Mouse (Mus musculus): ENCODE measurements around the gene Il2rb. TPM values are rescaled to one million over a fixed set of nuclear protein-coding genes. Genes with fewer than 3 reads are reported as not detected.

Gene Il2rb
- total RNA-seq, 1 experiment: 0.62 TPM

GRCm38 (mm10) chr15:78447746-78448535 lies 47.1 kb downstream of the Il2rb start:
- peak overlapping the region; percentile 41; the same call in 1 of the 2 replicates for H3K9ac ChIP-seq (ENCODE audit: insufficient read depth, low read depth, low read length, poor library complexity, severe bottlenecking)
- peaks cover 3 to 21% of the 10 kb centered on the region in 2 experiments; a peak in 2 of 4 replicates for H3K4me1 ChIP-seq (ENCODE audit: control insufficient read depth in 2 of 2, insufficient read depth in 2 of 2, low read length in 2 of 2, poor library complexity in 1 of 2)
- peak; percentile 83 for DNase-seq (ENCODE audit: low read depth, low spot score)
- in situ Hi-C loops (cut with MboI; ENCODE audit: low sequenced_read_pairs in 2 of 2, unreplicated experiment in 2 of 2): no loop called here
- H3K36me3 ChIP-seq (ENCODE audit: control insufficient read depth, insufficient read depth, low read length, poor library complexity, severe bottlenecking): no peaks in the 10 kb centered on the region
- H3K27ac ChIP-seq (ENCODE audit: insufficient read depth, low read depth, low read length, poor library complexity, severe bottlenecking): no peak overlapping the region
- peak overlapping the region in 1 of 2 experiments; percentile 43; a peak in 2 of 4 replicates for H3K4me3 ChIP-seq (ENCODE audit: insufficient read depth in 1 of 2, low read depth in 1 of 2, low read length in 2 of 2, poor library complexity in 1 of 2, severe bottlenecking in 1 of 2)
- TF ChIP-seq MAFK (IDR thresholded peaks at IDR 0.05; ENCODE audit: insufficient read depth, low read depth, low read length) (no peak), ZC3H11A (IDR thresholded peaks at IDR 0.05; ENCODE audit: borderline replicate concordance, low read depth, low read length) (peak; percentile 6; the same call in 1 of the 2 replicates)
- no peaks in the 10 kb centered on the region for H3K9me3 ChIP-seq (ENCODE audit: control insufficient read depth, insufficient read depth, low read depth, low read length)

DNA sequence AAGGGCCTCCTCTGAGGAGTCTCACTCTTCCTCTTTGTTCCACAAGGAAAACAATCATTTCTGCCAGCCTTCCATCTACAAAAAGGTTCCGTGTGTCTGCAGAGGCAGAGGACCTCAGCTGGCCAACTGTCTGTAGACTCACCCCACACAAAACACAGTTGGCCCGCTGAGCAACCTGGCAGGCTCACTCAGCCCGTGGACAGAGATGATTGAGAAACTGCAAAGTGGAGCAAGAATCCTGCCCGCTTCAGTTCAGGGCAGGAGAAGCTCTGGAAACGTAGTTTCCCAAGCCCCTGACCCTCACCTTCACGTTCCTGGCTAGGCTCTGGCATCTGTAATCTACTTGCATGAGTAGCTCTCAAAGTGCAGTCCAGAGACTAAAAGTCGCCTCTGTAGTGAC lies 48.0 kb downstream of the Il2rb start:
- no peak for DNase-seq (ENCODE audit: low read depth, low spot score)
- H3K27ac ChIP-seq (ENCODE audit: insufficient read depth, low read depth, low read length, poor library complexity, severe bottlenecking): no peak overlapping the region
- in situ Hi-C loops (cut with MboI; ENCODE audit: low sequenced_read_pairs in 2 of 2, unreplicated experiment in 2 of 2): no loop called here
- H3K4me3 ChIP-seq (ENCODE audit: insufficient read depth in 1 of 2, low read depth in 1 of 2, low read length in 2 of 2, poor library complexity in 1 of 2, severe bottlenecking in 1 of 2): no peak overlapping the region
- H3K36me3 ChIP-seq (ENCODE audit: control insufficient read depth, insufficient read depth, low read length, poor library complexity, severe bottlenecking): no peaks in the 10 kb centered on the region
- H3K9me3 ChIP-seq (ENCODE audit: control insufficient read depth, insufficient read depth, low read depth, low read length): no peaks in the 10 kb centered on the region
- no peak for TF ChIP-seq MAFK (IDR thresholded peaks at IDR 0.05; ENCODE audit: insufficient read depth, low read depth, low read length)
- no peak for TF ChIP-seq CHD2 (IDR thresholded peaks at IDR 0.05; ENCODE audit: low read depth, low read length)
- TF ChIP-seq HCFC1 (IDR thresholded peaks at IDR 0.05; ENCODE audit: borderline replicate concordance, insufficient read depth, low read length): no peak
- TF ChIP-seq ZNF384 (IDR thresholded peaks at IDR 0.05; ENCODE audit: low read depth, low read length): no peak
- no peak for TF ChIP-seq ZC3H11A (IDR thresholded peaks at IDR 0.05; ENCODE audit: borderline replicate concordance, low read depth, low read length)
- peaks cover 3 to 17% of the 10 kb centered on the region in 2 experiments; a peak in 2 of 4 replicates for H3K4me1 ChIP-seq (ENCODE audit: control insufficient read depth in 2 of 2, insufficient read depth in 2 of 2, low read length in 2 of 2, poor library complexity in 1 of 2)
- no peak overlapping the region for H3K9ac ChIP-seq (ENCODE audit: insufficient read depth, low read depth, low read length, poor library complexity, severe bottlenecking)

DNA sequence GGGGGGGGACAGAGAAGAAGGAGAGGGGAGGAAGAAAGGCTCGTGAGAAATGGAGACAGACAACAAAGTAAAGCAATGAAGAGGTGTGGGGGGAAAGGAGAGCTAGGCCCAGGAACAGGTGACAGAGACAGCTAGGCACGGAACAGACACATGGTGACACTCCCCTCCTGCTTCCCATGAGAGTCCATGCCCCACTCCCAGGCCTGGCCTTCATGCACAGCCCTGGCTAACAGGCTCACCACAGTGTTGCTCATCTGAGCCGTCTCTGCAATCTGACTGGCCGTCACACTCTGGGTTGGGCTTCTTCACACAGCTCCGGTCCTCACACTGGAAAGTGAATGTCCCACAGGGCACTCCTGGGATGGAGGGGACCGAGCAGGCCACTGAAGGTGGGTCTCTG lies 51.2 kb downstream of the Il2rb start:
- Histone ChIP-seq H3K9me3 (ENCODE audit: control insufficient read depth, insufficient read depth, low read depth, low read length) (no peaks in the 10 kb centered on the region), H3K4me3 (ENCODE audit: insufficient read depth in 1 of 2, low read depth in 1 of 2, low read length in 2 of 2, poor library complexity in 1 of 2, severe bottlenecking in 1 of 2) (no peak overlapping the region), H3K36me3 (ENCODE audit: control insufficient read depth, insufficient read depth, low read length, poor library complexity, severe bottlenecking) (no peaks in the 10 kb centered on the region), H3K9ac (ENCODE audit: insufficient read depth, low read depth, low read length, poor library complexity, severe bottlenecking) (no peak overlapping the region), H3K4me1 (ENCODE audit: control insufficient read depth in 2 of 2, insufficient read depth in 2 of 2, low read length in 2 of 2, poor library complexity in 1 of 2) (peaks cover 3 to 4% of the 10 kb centered on the region in 2 experiments; a peak in 2 of 4 replicates), H3K27ac (ENCODE audit: insufficient read depth, low read depth, low read length, poor library complexity, severe bottlenecking) (no peak overlapping the region)
- in situ Hi-C loops (cut with MboI; ENCODE audit: low sequenced_read_pairs in 2 of 2, unreplicated experiment in 2 of 2): no loop called here
- DNase-seq (ENCODE audit: low read depth, low spot score): no peak
- TF ChIP-seq MAFK (IDR thresholded peaks at IDR 0.05; ENCODE audit: insufficient read depth, low read depth, low read length) (no peak), HCFC1 (IDR thresholded peaks at IDR 0.05; ENCODE audit: borderline replicate concordance, insufficient read depth, low read length) (no peak), ZNF384 (IDR thresholded peaks at IDR 0.05; ENCODE audit: low read depth, low read length) (no peak)

DNA sequence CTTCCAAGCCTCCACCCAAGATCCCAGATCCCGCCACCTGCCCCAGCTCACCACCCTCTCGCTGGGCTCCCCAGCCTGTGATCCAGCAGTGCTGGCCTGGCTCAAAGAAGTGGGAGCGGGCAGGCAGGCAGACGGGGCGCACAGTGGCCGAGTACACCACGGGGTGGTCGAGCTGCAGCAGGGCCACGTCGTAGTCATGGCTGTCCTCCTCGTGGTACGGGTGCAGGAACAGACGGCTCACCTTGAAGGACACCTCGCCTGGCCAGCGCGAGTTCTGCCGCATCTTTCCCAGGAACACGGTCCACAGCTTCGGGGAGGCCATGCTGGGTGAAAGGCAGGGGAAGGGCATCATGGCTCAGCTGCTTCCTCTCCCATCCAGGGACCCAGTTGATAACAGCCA lies 52.8 kb downstream of the Il2rb start:
- TF ChIP-seq MAFK (IDR thresholded peaks at IDR 0.05; ENCODE audit: insufficient read depth, low read depth, low read length) (no peak), HCFC1 (IDR thresholded peaks at IDR 0.05; ENCODE audit: borderline replicate concordance, insufficient read depth, low read length) (no peak), ZNF384 (IDR thresholded peaks at IDR 0.05; ENCODE audit: low read depth, low read length) (no peak), ZC3H11A (IDR thresholded peaks at IDR 0.05; ENCODE audit: borderline replicate concordance, low read depth, low read length) (no peak), CHD2 (IDR thresholded peaks at IDR 0.05; ENCODE audit: low read depth, low read length) (no peak)
- no peak overlapping the region for H3K4me3 ChIP-seq (ENCODE audit: insufficient read depth in 1 of 2, low read depth in 1 of 2, low read length in 2 of 2, poor library complexity in 1 of 2, severe bottlenecking in 1 of 2)
- in situ Hi-C loops (cut with MboI; ENCODE audit: low sequenced_read_pairs in 2 of 2, unreplicated experiment in 2 of 2): no loop called here
- no peak overlapping the region for H3K27ac ChIP-seq (ENCODE audit: insufficient read depth, low read depth, low read length, poor library complexity, severe bottlenecking)
- H3K9me3 ChIP-seq (ENCODE audit: control insufficient read depth, insufficient read depth, low read depth, low read length): no peaks in the 10 kb centered on the region
- no peaks in the 10 kb centered on the region for H3K36me3 ChIP-seq (ENCODE audit: control insufficient read depth, insufficient read depth, low read length, poor library complexity, severe bottlenecking)
- H3K9ac ChIP-seq (ENCODE audit: insufficient read depth, low read depth, low read length, poor library complexity, severe bottlenecking): no peak overlapping the region
- no peak for DNase-seq (ENCODE audit: low read depth, low spot score)
- peaks cover 0 to 9% of the 10 kb centered on the region in 2 experiments; a peak in 2 of 4 replicates for H3K4me1 ChIP-seq (ENCODE audit: control insufficient read depth in 2 of 2, insufficient read depth in 2 of 2, low read length in 2 of 2, poor library complexity in 1 of 2)

All from ES-E14 (cell line).